Mouse (Mus musculus): ENCODE results near the gene Plek. TPM values are rescaled to one million over a fixed set of nuclear protein-coding genes. Genes with fewer than 3 reads are reported as not detected.

Gene Plek
- polyA plus RNA-seq, 1 experiment: 0.36 TPM

DNA sequence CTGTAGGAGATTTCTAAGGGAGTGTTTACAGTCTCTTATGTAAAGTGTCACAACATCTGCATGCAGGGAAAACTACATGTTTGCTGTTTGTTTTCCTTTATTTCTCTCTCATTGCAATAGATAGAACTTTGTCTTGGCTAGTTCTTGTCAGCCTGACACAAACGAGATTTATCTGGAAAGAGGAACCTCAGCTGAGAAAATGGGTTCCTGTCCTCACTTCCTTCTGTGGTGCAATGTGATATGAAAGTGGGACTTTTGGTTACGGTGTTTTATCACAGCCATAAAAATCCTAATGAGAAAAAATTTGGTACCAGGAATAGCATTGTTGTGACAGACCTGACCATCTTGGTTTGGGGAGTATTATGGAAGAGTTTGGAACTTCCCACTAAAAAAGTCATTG, 82.5 kb downstream of the Plek start:
- no peak overlapping the region for H3ac ChIP-seq (ENCODE audit: control insufficient read depth, insufficient read length, low read depth)
- TF ChIP-seq FOSL1 (IDR thresholded peaks at IDR 0.05; ENCODE audit: insufficient read depth, low read length, poor library complexity, severe bottlenecking) (no peak), MYOG (IDR thresholded peaks at IDR 0.05; ENCODE audit: control insufficient read depth, extremely low read depth, insufficient read length) (no peak), MAX (IDR thresholded peaks at IDR 0.05) (no peak), USF1 (IDR thresholded peaks at IDR 0.05; ENCODE audit: low read depth) (no peak), CEBPB (IDR thresholded peaks at IDR 0.05; ENCODE audit: low read depth) (no peak), MYOD1 (IDR thresholded peaks at IDR 0.05; ENCODE audit: control insufficient read depth, insufficient read length, low read depth) (no peak), CTCF (IDR thresholded peaks at IDR 0.05; ENCODE audit: control insufficient read depth, insufficient read depth, insufficient read length) (no peak)
- H3K4me3 ChIP-seq (ENCODE audit: insufficient read depth, poor library complexity, severe bottlenecking): no peak overlapping the region

GRCm38 (mm10) chr11:16967806-16968205, 84.4 kb downstream of the Plek start:
- Histone ChIP-seq H3K27me3 (ENCODE audit: control insufficient read depth, insufficient read depth, insufficient read length) (no peaks in the 10 kb centered on the region), H3K79me2 (ENCODE audit: control insufficient read depth, insufficient read depth) (no peaks in the 10 kb centered on the region), H3ac (ENCODE audit: control insufficient read depth, insufficient read length, low read depth) (no peak overlapping the region), H3K36me3 (ENCODE audit: control insufficient read depth, insufficient read depth) (no peaks in the 10 kb centered on the region), H3K79me3 (ENCODE audit: low read depth) (no peaks in the 10 kb centered on the region), H3K4me3 (ENCODE audit: insufficient read depth, poor library complexity, severe bottlenecking) (no peak overlapping the region)
- no peak for TF ChIP-seq USF1 (IDR thresholded peaks at IDR 0.05; ENCODE audit: low read depth)
- no peak for TF ChIP-seq MAX (IDR thresholded peaks at IDR 0.05)
- no peak for TF ChIP-seq MYOD1 (IDR thresholded peaks at IDR 0.05; ENCODE audit: control insufficient read depth, insufficient read length, low read depth)
- TF ChIP-seq CEBPB (IDR thresholded peaks at IDR 0.05; ENCODE audit: low read depth): no peak
- no peak for TF ChIP-seq FOSL1 (IDR thresholded peaks at IDR 0.05; ENCODE audit: insufficient read depth, low read length, poor library complexity, severe bottlenecking)
- TF ChIP-seq MYOG (IDR thresholded peaks at IDR 0.05; ENCODE audit: control insufficient read depth, extremely low read depth, insufficient read length): no peak

More for the DNA sequence above, 82.5 kb downstream of the Plek start:
- Histone ChIP-seq H3K27me3 (ENCODE audit: control insufficient read depth, insufficient read depth, insufficient read length) (no peaks in the 10 kb centered on the region), H3K79me3 (ENCODE audit: low read depth) (no peaks in the 10 kb centered on the region), H3K79me2 (ENCODE audit: control insufficient read depth, insufficient read depth) (no peaks in the 10 kb centered on the region), H3K36me3 (ENCODE audit: control insufficient read depth, insufficient read depth) (no peaks in the 10 kb centered on the region)

- H3K4me3 ChIP-seq (ENCODE audit: insufficient read depth, poor library complexity, severe bottlenecking): no peak overlapping the region
- TF ChIP-seq MYOD1 (IDR thresholded peaks at IDR 0.05; ENCODE audit: control insufficient read depth, insufficient read length, low read depth) (no peak), CEBPB (IDR thresholded peaks at IDR 0.05; ENCODE audit: low read depth) (no peak), CTCF (IDR thresholded peaks at IDR 0.05; ENCODE audit: control insufficient read depth, insufficient read depth, insufficient read length) (no peak), USF1 (IDR thresholded peaks at IDR 0.05; ENCODE audit: low read depth) (no peak), MYOG (IDR thresholded peaks at IDR 0.05; ENCODE audit: control insufficient read depth, extremely low read depth, insufficient read length) (no peak)
- H3K79me3 ChIP-seq (ENCODE audit: low read depth): no peaks in the 10 kb centered on the region
- no peaks in the 10 kb centered on the region for H3K27me3 ChIP-seq (ENCODE audit: control insufficient read depth, insufficient read depth, insufficient read length)
- H3K36me3 ChIP-seq (ENCODE audit: control insufficient read depth, insufficient read depth): no peaks in the 10 kb centered on the region
- H3ac ChIP-seq (ENCODE audit: control insufficient read depth, insufficient read length, low read depth): no peak overlapping the region
- H3K79me2 ChIP-seq (ENCODE audit: control insufficient read depth, insufficient read depth): no peaks in the 10 kb centered on the region
Measured at GRCm38 (mm10) chr11:16958520-16958919, 93.7 kb downstream of the Plek start.

GRCm38 (mm10) chr11:16957030-16957429, 95.2 kb downstream of the Plek start:
- TF ChIP-seq CTCF (IDR thresholded peaks at IDR 0.05; ENCODE audit: control insufficient read depth, insufficient read depth, insufficient read length) (no peak), USF1 (IDR thresholded peaks at IDR 0.05; ENCODE audit: low read depth) (no peak), MAX (IDR thresholded peaks at IDR 0.05) (no peak), CEBPB (IDR thresholded peaks at IDR 0.05; ENCODE audit: low read depth) (no peak), MYOG (IDR thresholded peaks at IDR 0.05; ENCODE audit: control insufficient read depth, extremely low read depth, insufficient read length) (no peak), FOSL1 (IDR thresholded peaks at IDR 0.05; ENCODE audit: insufficient read depth, low read length, poor library complexity, severe bottlenecking) (no peak), MYOD1 (IDR thresholded peaks at IDR 0.05; ENCODE audit: control insufficient read depth, insufficient read length, low read depth) (no peak)
- Histone ChIP-seq H3K79me2 (ENCODE audit: control insufficient read depth, insufficient read depth) (peaks cover 1% of the 10 kb centered on the region), H3ac (ENCODE audit: control insufficient read depth, insufficient read length, low read depth) (no peak overlapping the region), H3K36me3 (ENCODE audit: control insufficient read depth, insufficient read depth) (no peaks in the 10 kb centered on the region), H3K27me3 (ENCODE audit: control insufficient read depth, insufficient read depth, insufficient read length) (no peaks in the 10 kb centered on the region), H3K79me3 (ENCODE audit: low read depth) (no peaks in the 10 kb centered on the region), H3K4me3 (ENCODE audit: insufficient read depth, poor library complexity, severe bottlenecking) (no peak overlapping the region)

DNA sequence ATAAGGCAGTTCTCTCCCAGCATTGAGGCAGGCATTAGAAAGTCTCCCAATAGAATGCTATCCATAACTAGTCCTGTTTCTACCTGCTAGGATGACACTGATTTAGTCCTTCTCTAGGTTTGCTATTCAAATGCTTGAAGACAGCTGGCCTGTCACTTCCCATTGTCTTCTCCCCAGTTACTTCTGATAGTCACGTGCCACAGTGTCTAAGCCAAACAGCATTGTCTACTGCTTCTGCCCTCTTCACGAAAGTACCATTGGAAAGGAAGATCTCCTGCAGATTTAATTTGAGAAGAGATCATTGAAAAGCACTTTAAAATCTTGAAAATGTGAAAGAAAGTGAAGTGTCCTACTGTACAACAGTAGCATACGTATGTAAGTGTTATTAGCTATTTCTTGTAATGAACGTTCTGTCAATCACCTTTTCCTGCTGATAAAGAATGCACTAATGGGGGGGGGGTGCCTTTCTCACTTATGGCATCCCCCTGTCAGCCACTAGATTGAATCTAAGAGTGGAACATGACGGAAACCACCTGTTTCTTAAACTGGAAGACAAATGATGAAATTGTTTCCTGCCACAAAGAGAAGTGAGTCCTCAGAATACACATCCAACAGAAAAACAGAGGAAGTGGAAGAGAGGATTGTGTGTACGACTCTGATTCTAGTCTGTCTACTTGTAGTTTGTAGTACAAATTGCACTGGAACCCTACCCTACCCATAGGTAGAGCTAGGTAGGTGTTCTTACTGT, 95.9 kb downstream of the Plek start:
- peaks cover 6% of the 10 kb centered on the region for H3K79me2 ChIP-seq (ENCODE audit: control insufficient read depth, insufficient read depth)
- no peaks in the 10 kb centered on the region for H3K27me3 ChIP-seq (ENCODE audit: control insufficient read depth, insufficient read depth, insufficient read length)
- no peaks in the 10 kb centered on the region for H3K79me3 ChIP-seq (ENCODE audit: low read depth)
- no peak overlapping the region for H3ac ChIP-seq (ENCODE audit: control insufficient read depth, insufficient read length, low read depth)
- H3K36me3 ChIP-seq (ENCODE audit: control insufficient read depth, insufficient read depth): no peaks in the 10 kb centered on the region
- TF ChIP-seq USF1 (IDR thresholded peaks at IDR 0.05; ENCODE audit: low read depth): no peak
- no peak for TF ChIP-seq MYOG (IDR thresholded peaks at IDR 0.05; ENCODE audit: control insufficient read depth, extremely low read depth, insufficient read length)
- TF ChIP-seq CEBPB (IDR thresholded peaks at IDR 0.05; ENCODE audit: low read depth): no peak
- no peak for TF ChIP-seq MYOD1 (IDR thresholded peaks at IDR 0.05; ENCODE audit: control insufficient read depth, insufficient read length, low read depth)
- no peak for TF ChIP-seq CTCF (IDR thresholded peaks at IDR 0.05; ENCODE audit: control insufficient read depth, insufficient read depth, insufficient read length)
- TF ChIP-seq FOSL1 (IDR thresholded peaks at IDR 0.05; ENCODE audit: insufficient read depth, low read length, poor library complexity, severe bottlenecking): no peak
- TF ChIP-seq MAX (IDR thresholded peaks at IDR 0.05): no peak
- H3K4me3 ChIP-seq (ENCODE audit: insufficient read depth, poor library complexity, severe bottlenecking): no peak overlapping the region

DNA sequence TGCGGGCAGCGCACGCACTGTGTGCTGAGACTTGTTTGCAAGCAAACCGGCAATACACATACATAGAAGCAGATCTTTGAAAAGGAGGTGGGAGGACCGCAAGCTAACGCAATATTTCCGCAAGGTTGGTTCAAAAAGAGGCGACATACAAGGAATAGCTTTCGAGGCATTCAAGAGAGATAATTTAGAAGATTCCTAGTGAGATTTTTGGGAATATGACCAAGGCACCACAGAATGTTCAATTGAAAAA, 100.5 kb downstream of the Plek start:
- Histone ChIP-seq H3K79me3 (ENCODE audit: low read depth) (no peaks in the 10 kb centered on the region), H3ac (ENCODE audit: control insufficient read depth, insufficient read length, low read depth) (peak overlapping the region; percentile 82), H3K27me3 (ENCODE audit: control insufficient read depth, insufficient read depth, insufficient read length) (no peaks in the 10 kb centered on the region), H3K36me3 (ENCODE audit: control insufficient read depth, insufficient read depth) (no peaks in the 10 kb centered on the region), H3K4me3 (ENCODE audit: insufficient read depth, poor library complexity, severe bottlenecking) (peak overlapping the region; percentile 57), H3K79me2 (ENCODE audit: control insufficient read depth, insufficient read depth) (peaks cover 6% of the 10 kb centered on the region)
- TF ChIP-seq CEBPB (IDR thresholded peaks at IDR 0.05; ENCODE audit: low read depth): no peak
- no peak for TF ChIP-seq FOSL1 (IDR thresholded peaks at IDR 0.05; ENCODE audit: insufficient read depth, low read length, poor library complexity, severe bottlenecking)
- TF ChIP-seq USF1 (IDR thresholded peaks at IDR 0.05; ENCODE audit: low read depth): no peak
- TF ChIP-seq CTCF (IDR thresholded peaks at IDR 0.05; ENCODE audit: control insufficient read depth, insufficient read depth, insufficient read length): no peak
- TF ChIP-seq MYOG (IDR thresholded peaks at IDR 0.05; ENCODE audit: control insufficient read depth, extremely low read depth, insufficient read length): no peak
- no peak for TF ChIP-seq MYOD1 (IDR thresholded peaks at IDR 0.05; ENCODE audit: control insufficient read depth, insufficient read length, low read depth)
- no peak for TF ChIP-seq MAX (IDR thresholded peaks at IDR 0.05)
